Mouse (Mus musculus) cortical plate, adult 2 months (tissue): ENCODE results near the gene Gimap5.

Source experiments
- CTCF ChIP-seq: fragments of 200-500 bp; IDR thresholded peaks from 2 replicates; pipeline ENCODE4 v1.5.1; 2011; ENCODE audit warnings: mild to moderate bottlenecking, control low read depth, low read length; ENCODE audit not compliant: insufficient read depth; ENCODE audit errors: extremely low read depth
- POLR2A ChIP-seq: fragments of 200-500 bp; IDR thresholded peaks from 2 replicates; pipeline ENCODE4 v1.6.1; 2011; ENCODE audit warnings: mild to moderate bottlenecking, low read length, control low read depth; ENCODE audit not compliant: insufficient read depth; ENCODE audit errors: extremely low read depth

DNA sequence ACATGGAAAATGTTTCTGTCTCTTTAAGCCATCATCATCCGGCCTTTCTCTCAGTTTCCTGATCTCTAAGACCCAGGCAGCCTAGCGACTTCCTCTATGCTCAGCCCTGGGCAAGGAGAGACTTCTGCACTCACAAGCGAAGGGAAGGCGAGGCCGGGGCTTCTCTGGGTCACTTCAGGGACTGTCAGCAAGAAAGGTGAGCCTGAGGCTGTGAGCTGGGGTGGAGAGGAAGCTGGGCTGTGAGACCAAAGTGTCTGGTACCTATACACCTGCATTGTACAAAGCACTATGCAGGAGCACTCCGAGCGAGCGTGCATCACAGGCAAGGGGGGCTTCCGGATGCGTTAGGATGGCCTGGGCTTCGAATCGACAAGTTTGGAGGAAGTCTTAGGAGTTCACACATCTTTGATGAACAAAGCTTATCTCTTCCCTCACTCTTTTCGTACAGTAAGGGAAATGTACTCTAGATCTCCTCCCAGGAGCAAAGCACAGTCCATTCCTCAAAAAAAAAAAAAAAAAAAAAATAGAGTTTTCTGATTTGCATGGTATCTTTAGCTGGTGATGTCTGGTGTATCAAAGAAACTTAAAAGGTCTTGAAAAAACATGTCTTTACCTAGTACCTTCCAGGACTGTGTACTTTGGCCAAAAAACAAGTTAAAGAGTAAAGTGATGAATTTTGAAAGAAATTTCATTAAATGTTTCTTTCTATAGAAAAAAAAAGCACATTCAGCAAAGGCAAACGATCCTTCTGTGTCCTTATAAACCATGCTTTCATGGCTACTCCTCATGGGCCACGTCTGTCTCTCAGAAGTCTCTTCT lies 6.8 kb upstream of the Gimap5 start, which contains the start of gene Gimap1:
- TF ChIP-seq CTCF (no peak), POLR2A (no peak)
